ENCODE assay signal across 18 mouse cellular contexts in the genomic region with DNA sequence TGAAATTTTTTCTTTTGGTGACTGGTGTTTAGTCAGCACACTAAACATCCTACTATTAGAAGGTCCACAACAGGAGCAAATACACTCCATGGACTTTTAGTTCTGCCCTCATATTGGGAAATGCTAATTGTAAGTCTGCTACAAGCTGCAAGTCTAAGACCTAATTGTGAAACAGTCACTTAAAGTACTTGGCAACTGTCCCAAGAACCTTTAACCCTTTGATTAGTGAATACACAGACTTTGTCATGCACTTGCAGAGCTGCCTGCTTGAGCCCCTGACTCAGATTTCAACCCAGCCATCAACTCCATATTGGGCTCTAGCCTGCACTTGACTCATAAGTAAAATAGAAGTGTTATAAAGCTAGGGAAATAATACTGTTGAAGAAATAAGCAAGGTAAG. TPM values are rescaled to one million over a fixed set of nuclear protein-coding genes. Genes with fewer than 3 reads are reported as not detected.
A peak's percentile ranks its signal among the peaks of the same experiment; 100 is the strongest.
DNase-seq lines count a peak whose midpoint lies in the region; ATAC-seq and TF ChIP-seq lines count a peak whose summit lies in the region.
"Had no signal": no experiment of that assay in that cellular context is flagged by ENCODE, and none has a peak within 500 bp of the region (broad histone marks: within the 10 kb centered on the region; RNA-seq: fewer than 3 reads in every experiment).

No protein-coding gene starts in this region.

- no peak overlapping the region for H3K4me2 ChIP-seq in embryonic facial prominence, embryonic 14.5 days (ENCODE audit: low read depth, low read length)
- H3K4me2 ChIP-seq: heart, embryonic 11.5 days; heart, embryonic 15.5 days; hindbrain, embryonic 14.5 days had no signal

- no peak for TF ChIP-seq POLR2A in kidney, adult 2 months (IDR thresholded peaks at IDR 0.05; ENCODE audit: low read depth, low read length)

- H3K4me1 ChIP-seq in embryonic facial prominence, embryonic 14.5 days (ENCODE audit: control insufficient read depth, insufficient read depth, low read length): no peaks in the 10 kb centered on the region
- no peaks in the 10 kb centered on the region for H3K4me1 ChIP-seq in embryonic facial prominence, embryonic 10.5 days
- no peaks in the 10 kb centered on the region for H3K4me1 ChIP-seq in kidney, adult 2 months (ENCODE audit: control insufficient read depth, insufficient read depth, low read length)
- H3K4me1 ChIP-seq: heart, embryonic 15.5 days had no signal

- ATAC-seq in embryonic facial prominence, embryonic 14.5 days (ENCODE audit: low read depth): no peak
- ATAC-seq: activated CD4-positive, CD25-positive, alpha-beta regulatory T cell, adult 4 months; intestine, embryonic 16.5 days had no signal

- no peaks in the 10 kb centered on the region for H3K27me3 ChIP-seq in embryonic facial prominence, embryonic 14.5 days (replicated peaks; ENCODE audit: control insufficient read depth, insufficient read depth, low read length)
- no peaks in the 10 kb centered on the region for H3K27me3 ChIP-seq in embryonic facial prominence, embryonic 10.5 days (replicated peaks; ENCODE audit: low read depth, poor library complexity, severe bottlenecking)
- no peaks in the 10 kb centered on the region for H3K27me3 ChIP-seq in kidney, adult 2 months (replicated peaks; ENCODE audit: control insufficient read depth, insufficient read depth, low read length)
- H3K27me3 ChIP-seq: heart, embryonic 15.5 days had no signal

- no peak overlapping the region for H3K27ac ChIP-seq in embryonic facial prominence, embryonic 14.5 days (replicated peaks; ENCODE audit: low read depth, low read length)
- H3K27ac ChIP-seq in embryonic facial prominence, embryonic 10.5 days (replicated peaks): no peak overlapping the region
- no peak overlapping the region for H3K27ac ChIP-seq in kidney, adult 2 months (ENCODE audit: insufficient read depth, low read depth, low read length)
- H3K27ac ChIP-seq: heart, adult 2 months; heart, embryonic 15.5 days; hindbrain, embryonic 14.5 days had no signal

- H3K9me3 ChIP-seq in embryonic facial prominence, embryonic 14.5 days (ENCODE audit: control insufficient read depth, low read length): no peaks in the 10 kb centered on the region
- H3K9me3 ChIP-seq in embryonic facial prominence, embryonic 10.5 days: no peaks in the 10 kb centered on the region
- H3K9me3 ChIP-seq: heart, embryonic 15.5 days had no signal

- TF ChIP-seq CTCF in kidney, adult 2 months (conservative IDR thresholded peaks at IDR 0.05; ENCODE audit: insufficient read depth, insufficient read length, low read depth, low read length): no peak

- no peak overlapping the region for H3K9ac ChIP-seq in embryonic facial prominence, embryonic 14.5 days (ENCODE audit: low read depth, low read length)
- H3K9ac ChIP-seq: heart, embryonic 15.5 days; hindbrain, embryonic 14.5 days had no signal

- H3K36me3 ChIP-seq in embryonic facial prominence, embryonic 14.5 days (ENCODE audit: control insufficient read depth, insufficient read depth, low read length): no peaks in the 10 kb centered on the region
- H3K36me3 ChIP-seq in embryonic facial prominence, embryonic 10.5 days (replicated peaks): no peaks in the 10 kb centered on the region
- H3K36me3 ChIP-seq in kidney, adult 2 months (ENCODE audit: control insufficient read depth, insufficient read depth, low read length): no peaks in the 10 kb centered on the region
- H3K36me3 ChIP-seq: heart, embryonic 15.5 days had no signal

- DNase-seq in embryonic facial prominence, embryonic 14.5 days (ENCODE audit: low spot score): peak; percentile 5
- DNase-seq in embryonic facial prominence, embryonic 10.5 days (ENCODE audit: low spot score): no peak
- DNase-seq in kidney, adult 2 months: peak; percentile 3
- no peak for DNase-seq in kidney, postnatal 14 days
- peak; percentile 24 for DNase-seq in retina, postnatal 1 day
- DNase-seq in retina, embryonic 14.5 days (ENCODE audit: low spot score): no peak
- no peak for DNase-seq in right cerebral cortex, postnatal 10 days (ENCODE audit: low spot score in 2 of 2)
- DNase-seq: adrenal gland, postnatal 14 days; cerebellum, adult 2 months; cerebellum, postnatal 10 days; gastrocnemius, postnatal 36 days; heart, adult 2 months; heart, postnatal 14 days had no signal

- no peak overlapping the region for H3K4me3 ChIP-seq in embryonic facial prominence, embryonic 14.5 days (ENCODE audit: low read depth, low read length)
- H3K4me3 ChIP-seq in embryonic facial prominence, embryonic 10.5 days: no peak overlapping the region
- no peak overlapping the region for H3K4me3 ChIP-seq in kidney, adult 2 months (ENCODE audit: insufficient read depth, low read depth, low read length)
- H3K4me3 ChIP-seq: heart, adult 2 months; heart, embryonic 15.5 days had no signal

RNA-seq across cellular contexts. Expression of gene Nrxn1, which starts 13.8 kb away (rescaled TPM):
- 12.2 and 16.3 TPM in 2 replicates for polyA plus RNA-seq in embryonic facial prominence, embryonic 14.5 days (2014; fragmentation: Nextera tagmentation; extraction: Ambion mirVana)
- 4.1 and 5.4 TPM in 2 replicates for polyA plus RNA-seq in embryonic facial prominence, embryonic 10.5 days (2016; fragmentation: Nextera tagmentation; extraction: Ambion mirVana)
- polyA plus RNA-seq in kidney, adult 2 months (2012; rRNA removed): 0.56 and 0.65 TPM in 2 replicates

Comparison
In these comparisons a context has a peak if more than half of its experiments do, and no peak if none do; other contexts are left out.
1. DNase-seq: peak in embryonic facial prominence, embryonic 14.5 days (single experiment), kidney, adult 2 months (single experiment) and retina, postnatal 1 day (single experiment); none in embryonic facial prominence, embryonic 10.5 days (single experiment), kidney, postnatal 14 days (single experiment), retina, embryonic 14.5 days (single experiment) and right cerebral cortex, postnatal 10 days (0 of 2).